Mouse (Mus musculus) erythroblast, embryonic 14.5 days (primary cell): ENCODE measurements around the gene Rprd1b.

Experiments
- GATA1 ChIP-seq: IDR thresholded peaks from 2 replicates; pipeline ENCODE4 v1.6.1; 2012; ENCODE audit warnings: low read length, inconsistent platforms, mixed read lengths
- TAL1 ChIP-seq: IDR thresholded peaks from 3 replicates; pipeline ENCODE4 v1.6.1; 2012; ENCODE audit warnings: low read length, inconsistent platforms, mixed read lengths

DNA sequence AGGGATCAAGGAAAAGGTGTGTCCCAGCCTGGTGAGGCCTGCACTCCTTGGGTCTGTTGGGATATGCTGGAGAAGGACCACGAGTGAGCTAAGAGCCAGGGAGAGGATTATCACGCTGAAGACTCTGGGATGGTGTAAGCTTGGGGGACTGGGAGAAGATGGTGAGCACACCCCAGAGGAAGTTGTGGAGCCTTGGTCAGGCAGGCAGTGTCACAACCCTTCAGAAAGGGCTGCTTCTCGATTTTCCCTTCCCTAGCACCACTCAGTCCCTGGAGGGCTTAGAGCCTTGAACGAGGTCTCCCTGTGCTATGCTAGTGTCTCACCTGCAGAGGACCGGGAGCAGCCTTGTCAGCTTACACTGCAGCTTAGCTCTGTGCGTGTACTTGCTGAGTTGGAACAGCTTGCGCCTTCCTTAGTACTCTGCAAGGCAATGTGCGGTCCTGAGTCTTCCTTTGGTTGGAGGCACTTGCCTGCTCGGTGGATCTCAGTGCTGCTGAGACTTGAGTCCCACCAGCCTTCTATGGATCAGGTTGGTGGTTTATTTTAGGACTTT lies 51.6 kb downstream of the Rprd1b start:
- no peak for TF ChIP-seq GATA1
- no peak for TF ChIP-seq TAL1
